Comparison of ENCODE assay signal across 8 mouse cellular contexts in genomic region chr12:85287809-85288485, GRCm38 (mm10). TPM values are rescaled to one million over a fixed set of nuclear protein-coding genes. Genes with fewer than 3 reads are reported as not detected.
DNase-seq lines count a peak whose midpoint lies in the region; ATAC-seq and TF ChIP-seq lines count a peak whose summit lies in the region.

Gene Acyp1, minus strand, starts transcription at chr12:85288438.

- ATAC-seq in inflammation-experienced regulatory T-cells, adult 6 months = no peak
- peak; percentile 62 for ATAC-seq in liver, embryonic 11.5 days (replicated peaks; ENCODE audit: low FRiP score)

- peak within 1 kb of the TSS; percentile 76 for H3K4me2 ChIP-seq in liver, embryonic 11.5 days
- peak within 1 kb of the TSS; percentile 83 for H3K4me2 ChIP-seq in myocyte (ENCODE audit: low read depth)

- peak within 1 kb of the TSS; percentile 62 for H3K4me3 ChIP-seq in layer of hippocampus, adult 2 months
- peak within 1 kb of the TSS; percentile 57 for H3K4me3 ChIP-seq in liver, embryonic 11.5 days (ENCODE audit: low read depth, low read length)
- H3K4me3 ChIP-seq in myocyte = peak within 1 kb of the TSS; percentile 46

- no peaks in the 10 kb centered on the region for H3K79me2 ChIP-seq in myocyte (ENCODE audit: control insufficient read depth, insufficient read depth)

- H3K9me3 ChIP-seq in liver, embryonic 11.5 days (ENCODE audit: control insufficient read depth, low read length) = no peaks in the 10 kb centered on the region

- no peaks in the 10 kb centered on the region for H3K36me3 ChIP-seq in liver, embryonic 11.5 days (ENCODE audit: control insufficient read depth, insufficient read depth, low read length)
- no peaks in the 10 kb centered on the region for H3K36me3 ChIP-seq in myocyte (ENCODE audit: control insufficient read depth, insufficient read depth)

- H3K27ac ChIP-seq in layer of hippocampus, adult 2 months = peak within 1 kb of the TSS; percentile 58
- no peak within 1 kb of the TSS for H3K27ac ChIP-seq in liver, embryonic 11.5 days (ENCODE audit: low read depth, low read length)

- 15% methylated on average over 21 of the region's 21 CpGs for WGBS in liver, embryonic 11.5 days

- H3K4me1 ChIP-seq in liver, embryonic 11.5 days (replicated peaks; ENCODE audit: control insufficient read depth, insufficient read depth, low read length) = 0 out of 2 replicates have a peak, but pooled peaks cover 5% of the 10 kb centered on the region

- TF ChIP-seq CTCF in layer of hippocampus, adult 2 months (conservative IDR thresholded peaks at IDR 0.05) = no peak

- peak within 1 kb of the TSS; percentile 53 for H3K9ac ChIP-seq in liver, embryonic 11.5 days (ENCODE audit: low read depth, low read length)

- no peak within 1 kb of the TSS for H3ac ChIP-seq in myocyte (ENCODE audit: control insufficient read depth, insufficient read length)

- peak; percentile 55 for TF ChIP-seq POLR2A in myocyte (IDR thresholded peaks at IDR 0.05; ENCODE audit: insufficient read length, low read depth)

- DNase-seq in layer of hippocampus, adult 2 months (ENCODE audit: low spot score in 2 of 2) = no peak
- DNase-seq in layer of hippocampus, adult 9-10 months (ENCODE audit: low spot score) = no peak
- DNase-seq in brain, adult 2 months (ENCODE audit: low read depth, low spot score) = peak; percentile 29
- DNase-seq in gastrocnemius, postnatal 4 days (ENCODE audit: low spot score in 2 of 2) = peak; percentile 31 to 50
- no peak for DNase-seq in liver, embryonic 11.5 days (ENCODE audit: low spot score)
- DNase-seq in thymus, postnatal 25 days = no peak

- H3K27me3 ChIP-seq in liver, embryonic 11.5 days (replicated peaks; ENCODE audit: control insufficient read depth, insufficient read depth, low read length) = peaks cover 16% of the 10 kb centered on the region
- H3K27me3 ChIP-seq in myocyte (ENCODE audit: control insufficient read depth, insufficient read depth, insufficient read length) = no peaks in the 10 kb centered on the region

TF ChIP-seq in myocyte, 11 proteins besides CTCF, POLR2A, EP300 and RAD21:
- TF ChIP-seq MYOD1 (IDR thresholded peaks at IDR 0.05; ENCODE audit: control insufficient read depth in 1 of 3, insufficient read length in 2 of 3, low read depth in 2 of 3) = no peak
- peak; percentile 31 for TF ChIP-seq POLR2AphosphoS2 (IDR thresholded peaks at IDR 0.05; ENCODE audit: insufficient read length, low read depth)
- no peak for TF ChIP-seq TCF3 (IDR thresholded peaks at IDR 0.05; ENCODE audit: insufficient read length, low read depth)
- TF ChIP-seq CEBPB (IDR thresholded peaks at IDR 0.05; ENCODE audit: insufficient read depth, poor library complexity, severe bottlenecking) = no peak
- no peak for TF ChIP-seq TCF12 (IDR thresholded peaks at IDR 0.05; ENCODE audit: insufficient read depth, poor library complexity, severe bottlenecking)
- peak; percentile 87 for TF ChIP-seq USF1 (IDR thresholded peaks at IDR 0.05; ENCODE audit: low read depth)
- TF ChIP-seq MAX (IDR thresholded peaks at IDR 0.05; ENCODE audit: low read depth) = no peak
- no peak for TF ChIP-seq E2F4 (IDR thresholded peaks at IDR 0.05; ENCODE audit: insufficient read depth)
- no peak for TF ChIP-seq REST (IDR thresholded peaks at IDR 0.05; ENCODE audit: insufficient read depth, insufficient read length)

RNA-seq across cellular contexts. Expression of gene Acyp1, which starts in this region (rescaled TPM):
- total RNA-seq in layer of hippocampus, adult 2 months (2021) = 10 to 100 TPM; 26.9 to 31.7 TPM
- total RNA-seq in gastrocnemius, postnatal 4 days (2021) = 10 to 100 TPM; 15.7 to 18.0 TPM
- polyA plus RNA-seq in inflammation-experienced regulatory T-cells, adult 6 months (2017; shearing (Covaris generic)) = 10 to 100 TPM; 43.3 to 63.7 (median 54.8) TPM
- 88.3 and 92.2 TPM in 2 replicates for polyA plus RNA-seq in liver, embryonic 11.5 days (2014; fragmentation: Nextera tagmentation; extraction: Ambion mirVana)
- 22.0 TPM for polyA plus RNA-seq in myocyte (2012; fragmentation: generic; extraction: Trizol)

Comparison
In these comparisons a context has a peak if more than half of its experiments do, and no peak if none do; other contexts are left out.
1. DNase-seq: peak in brain, adult 2 months (single experiment) and gastrocnemius, postnatal 4 days (2 of 2); none in layer of hippocampus, adult 2 months (0 of 2), layer of hippocampus, adult 9-10 months (single experiment), liver, embryonic 11.5 days (single experiment) and thymus, postnatal 25 days (single experiment).
2. Peak in every context shown above with its lines, with median percentiles within 50 percentile points of each other: H3K4me3 ChIP-seq.